Mouse (Mus musculus) gonadal fat pad, adult 2 months (tissue): ENCODE measurements around the gene Polg. TPM values are rescaled to one million over a fixed set of nuclear protein-coding genes. Genes with fewer than 3 reads are reported as not detected.

Experiments used
- DNase-seq: peaks from one replicate; pipeline ENCODE4 v3.0.0-alpha.2; 2012; ENCODE audit warnings: low read depth
- polyA plus RNA-seq: library from polyadenylated mRNA; depleted of rRNA; stranded (reverse); fragments of >200 nt; gene quantifications from 2 replicates; pipeline ENCODE4 v1.2.3, GENCODE M21; 2012; rRNA removed

The Polg gene
- 40.7 and 50.3 TPM in 2 replicates for polyA plus RNA-seq

- DNase-seq, result peak; percentile 79
Observed at GRCm38 (mm10) chr7:79466053-79466901, at the start of gene Polg. Gene Polg (minus strand): TSS chr7:79466362.

- DNase-seq, result no peak
Observed at GRCm38 (mm10) chr7:79515861-79516260, 49.7 kb upstream of the Polg start.

- no peak for DNase-seq
Observed at GRCm38 (mm10) chr7:79515221-79515743, 49.1 kb upstream of the Polg start.

GRCm38 (mm10) chr7:79514361-79514881, 48.3 kb upstream of the Polg start:
- no peak for DNase-seq

GRCm38 (mm10) chr7:79513466-79513865, 47.3 kb upstream of the Polg start:
- no peak for DNase-seq

DNA sequence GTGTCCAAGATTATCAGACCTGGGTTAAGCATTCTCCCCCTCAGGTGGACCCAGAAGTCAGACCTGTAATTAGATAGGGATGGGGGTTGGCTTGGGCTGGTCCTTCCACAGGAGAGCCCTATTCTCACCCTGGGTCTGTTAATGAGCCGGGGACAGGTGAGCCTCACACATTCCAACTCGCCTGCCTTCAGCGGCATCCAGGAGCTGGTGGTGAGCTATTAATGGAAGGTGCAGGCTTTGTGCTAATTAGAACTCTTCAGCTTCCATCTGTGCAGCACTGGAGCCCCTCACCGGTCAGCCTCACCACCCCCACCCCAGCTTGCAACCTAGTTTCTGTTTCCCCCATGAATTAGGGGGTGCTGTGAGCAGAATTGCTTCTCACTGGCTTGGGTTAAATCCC, 46.3 kb upstream of the Polg start:
- DNase-seq, result no peak

DNA sequence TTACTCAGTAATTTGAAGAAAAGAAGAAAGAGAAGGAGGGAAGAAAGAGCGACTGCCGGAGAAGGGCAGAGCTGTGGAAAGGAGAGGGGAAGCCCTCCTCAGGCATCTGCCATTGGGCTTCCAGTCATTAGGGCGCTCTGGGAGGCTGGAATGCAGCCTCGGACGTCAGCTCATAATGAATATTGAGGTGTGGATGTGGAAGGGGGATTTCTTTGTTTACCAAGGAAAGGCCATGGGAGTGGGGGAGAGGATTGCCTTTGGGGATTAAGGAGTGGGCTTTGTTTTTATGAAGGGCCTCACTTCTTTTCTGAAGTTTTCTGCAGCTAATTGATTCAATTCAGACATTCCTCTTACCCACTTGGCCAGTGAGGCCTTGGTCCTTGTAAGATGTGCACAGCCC, 45.5 kb upstream of the Polg start:
- DNase-seq, result no peak

- DNase-seq, result no peak
Observed at GRCm38 (mm10) chr7:79511181-79511580, 45.0 kb upstream of the Polg start.

DNA sequence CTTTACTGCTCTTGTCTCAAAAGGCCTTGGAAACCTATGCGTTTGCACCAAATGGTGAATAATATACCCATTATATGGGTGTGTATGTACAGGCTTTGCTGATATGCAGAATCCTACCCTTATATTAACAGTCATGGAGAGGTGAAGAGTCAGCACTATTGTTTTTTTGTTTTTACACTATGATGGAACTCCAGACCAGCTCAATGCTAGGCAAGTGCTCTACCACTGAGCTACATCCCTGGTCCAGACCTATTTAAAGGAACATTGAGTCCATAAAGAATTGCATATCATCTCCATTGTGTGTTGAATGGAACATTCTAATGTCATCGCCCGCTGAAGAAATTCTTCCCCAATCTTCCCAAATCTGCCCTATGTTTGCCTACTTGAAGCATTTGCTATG, 44.5 kb upstream of the Polg start:
- no peak for DNase-seq

GRCm38 (mm10) chr7:79509710-79510109, 43.5 kb upstream of the Polg start:
- no peak for DNase-seq

DNA sequence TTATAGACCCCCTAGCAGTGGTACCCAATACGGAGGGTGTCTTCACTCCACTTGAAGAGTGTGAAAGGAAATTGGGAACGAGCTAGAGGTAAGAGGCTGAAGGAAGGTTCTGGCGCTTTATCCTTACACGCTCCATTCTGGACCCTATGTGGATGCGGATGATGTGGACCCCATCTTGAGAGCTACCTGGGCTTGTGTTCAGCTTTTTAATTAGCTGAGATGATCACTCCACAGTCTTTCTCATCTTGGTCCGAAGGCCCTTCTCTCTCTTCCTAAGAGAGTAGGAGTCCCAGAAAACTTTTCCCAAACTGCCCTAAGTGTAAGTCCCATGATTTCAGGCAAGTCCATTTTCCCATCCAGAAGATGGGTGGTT, 43.1 kb upstream of the Polg start:
- no peak for DNase-seq

DNA sequence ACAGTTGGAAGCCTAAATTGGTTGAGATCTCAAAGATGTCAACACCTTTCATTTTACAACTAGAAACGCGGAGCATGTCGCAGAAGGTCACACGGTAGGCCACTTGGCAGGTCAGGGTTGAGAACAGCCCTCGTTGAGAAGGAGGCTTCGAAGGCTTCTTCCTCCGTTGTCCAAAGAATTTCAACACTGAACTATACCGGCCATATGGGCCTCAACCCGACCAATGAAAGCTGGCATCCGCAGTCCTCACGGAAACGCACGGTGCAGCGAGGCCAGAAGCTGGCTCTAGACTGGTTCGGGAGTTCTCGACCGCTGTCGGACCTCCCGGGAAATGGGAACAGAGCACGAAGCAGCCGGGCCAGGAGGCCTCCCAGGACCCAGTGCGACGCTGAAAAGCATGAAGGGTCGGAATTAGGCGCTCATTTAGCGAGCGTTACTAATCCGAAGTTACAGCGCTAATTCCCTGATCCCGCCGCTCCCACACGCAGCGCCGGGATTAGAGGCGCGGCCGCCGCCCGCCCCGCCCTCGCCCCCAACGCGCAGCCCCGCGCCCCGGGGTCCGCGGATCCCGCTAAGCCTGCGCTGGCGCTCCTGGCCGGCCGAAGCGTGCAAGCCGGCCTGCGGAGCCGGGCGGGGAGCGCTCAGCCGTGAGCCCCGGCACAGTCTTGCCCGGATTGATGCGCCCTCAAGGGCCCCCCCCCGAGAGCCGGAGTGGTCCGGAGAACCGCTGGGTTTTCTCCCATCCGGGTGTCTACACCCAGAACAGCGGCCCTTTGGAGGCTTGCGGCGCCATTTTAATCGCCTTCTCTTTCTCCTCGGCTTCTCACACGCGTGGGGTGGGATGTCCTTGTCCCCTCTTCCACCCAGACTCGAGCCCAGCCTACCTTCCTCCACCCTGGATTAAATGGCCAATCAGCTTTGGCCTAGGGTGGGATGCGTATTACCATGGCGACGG, 42.4 kb upstream of the Polg start:
- DNase-seq, result no peak

- DNase-seq, result no peak
Observed at GRCm38 (mm10) chr7:79507756-79508155, 41.6 kb upstream of the Polg start.

DNA sequence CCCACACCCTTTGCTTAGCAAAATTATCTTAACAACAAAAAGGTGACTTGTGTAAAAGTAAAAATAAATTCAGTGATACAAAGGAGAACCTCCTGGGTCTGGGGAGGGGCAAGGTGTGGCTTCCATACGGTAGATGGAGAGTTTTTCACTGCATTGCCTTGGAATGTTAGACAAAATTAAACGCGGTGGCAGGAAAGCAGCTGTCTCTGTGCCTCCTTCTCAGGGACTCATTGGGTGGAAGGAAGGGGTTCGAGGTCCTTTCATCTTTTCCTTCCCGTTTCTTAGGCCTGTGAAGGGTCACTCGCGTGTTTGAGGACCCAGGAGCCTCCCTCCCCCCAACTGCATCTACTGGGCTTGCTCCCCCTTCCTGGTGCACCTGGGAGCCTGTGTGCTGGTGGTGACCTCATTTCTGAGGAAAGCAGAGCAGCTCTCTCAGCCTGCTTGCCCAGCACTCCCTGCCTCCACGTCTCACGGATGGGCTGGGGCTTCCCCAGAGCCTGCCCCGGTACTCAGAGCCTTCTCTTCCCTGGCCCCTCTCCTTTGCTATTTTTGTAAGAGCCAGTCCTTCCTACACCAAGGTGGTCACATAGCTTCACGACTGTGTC, 41.0 kb upstream of the Polg start:
- no peak for DNase-seq

- no peak for DNase-seq
Observed at GRCm38 (mm10) chr7:79506531-79507090, 40.4 kb upstream of the Polg start.

GRCm38 (mm10) chr7:79505876-79506530, 39.8 kb upstream of the Polg start:
- DNase-seq, result no peak

DNA sequence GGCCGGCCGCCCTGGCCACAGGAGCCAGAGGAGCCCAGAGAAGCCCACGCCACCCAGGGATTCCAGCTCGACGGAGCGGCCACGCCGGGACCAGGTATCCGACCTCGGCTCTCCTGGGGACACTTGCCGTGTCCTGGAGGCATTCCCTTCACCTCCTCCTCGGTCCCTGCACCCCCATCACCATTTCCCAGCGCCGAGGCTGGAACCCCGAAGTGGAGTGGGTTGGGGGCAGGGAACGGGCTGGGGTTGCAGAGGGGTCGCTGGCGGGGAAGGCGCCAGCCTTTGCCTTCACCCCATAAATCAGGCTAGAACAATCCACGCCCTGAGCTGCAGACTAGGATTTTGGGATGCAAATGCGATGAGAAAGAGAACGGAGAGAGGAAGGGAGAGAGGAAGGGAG, 39.2 kb upstream of the Polg start:
- no peak for DNase-seq

DNA sequence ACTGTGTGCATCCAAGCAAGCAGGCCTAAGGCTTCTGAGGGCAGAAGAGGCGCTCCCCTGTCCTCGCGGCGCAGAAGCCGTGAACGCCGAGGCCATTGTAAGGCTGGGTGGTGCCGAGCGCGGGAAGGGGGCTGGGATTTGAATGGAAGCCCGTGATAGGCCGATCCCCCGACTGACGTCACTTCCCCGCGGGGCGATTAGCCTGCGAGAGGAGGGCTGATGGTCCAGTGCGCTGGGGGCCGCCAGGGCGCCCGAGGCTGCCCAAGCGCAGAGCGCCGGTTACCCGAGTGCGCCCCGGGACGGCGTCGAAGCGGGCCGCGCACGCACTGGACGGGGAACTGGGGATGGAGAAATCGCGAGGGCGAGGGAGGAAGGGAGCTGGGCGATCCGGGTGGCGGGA, 38.6 kb upstream of the Polg start:
- DNase-seq, result no peak

DNA sequence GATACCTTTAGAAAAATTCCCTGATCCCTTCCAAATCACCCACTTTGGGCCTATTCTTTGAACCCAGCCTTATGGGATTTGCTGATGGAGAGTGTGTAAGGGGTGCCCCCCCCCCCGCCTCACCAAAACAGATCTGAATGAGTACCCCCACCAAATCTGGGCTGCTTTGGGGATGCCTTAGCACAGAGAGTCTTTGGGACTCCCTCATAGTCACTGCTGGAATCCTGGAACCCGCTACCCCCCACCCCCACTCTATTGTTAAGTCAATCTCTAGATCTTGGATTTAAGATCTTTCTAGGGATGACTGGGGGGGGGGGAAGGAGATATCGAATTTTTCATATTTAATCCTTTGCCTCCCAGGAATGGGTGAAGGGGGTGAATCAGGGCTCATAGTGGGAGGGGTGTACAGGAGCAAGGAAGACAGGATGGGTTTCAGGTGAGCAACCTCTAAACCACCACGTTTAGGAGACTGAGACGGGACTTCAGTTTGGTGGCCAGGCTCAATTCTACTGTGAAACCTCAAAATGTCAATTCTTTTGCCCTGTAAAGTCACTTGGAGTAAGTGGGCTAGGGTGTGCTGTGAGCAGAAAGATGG, 37.6 kb upstream of the Polg start:
- no peak for DNase-seq

- DNase-seq, result no peak
Observed at GRCm38 (mm10) chr7:79503103-79503455, 36.9 kb upstream of the Polg start.
